ENCODE assay signal across 8 mouse cellular contexts in genomic region chr4:46390390-46390970, GRCm38 (mm10). TPM values are rescaled to one million over a fixed set of nuclear protein-coding genes. Genes with fewer than 3 reads are reported as not detected.
DNase-seq lines count a peak whose midpoint lies in the region; ATAC-seq lines count a peak whose summit lies in the region.

No protein-coding gene starts in this region.

- H3K27me3 ChIP-seq in hindbrain, embryonic 16.5 days (replicated peaks; ENCODE audit: control insufficient read depth, insufficient read depth, low read length): no peaks in the 10 kb centered on the region; the same call in 1 of the 2 replicates

- 24% methylated on average over 9 of the region's 9 CpGs for WGBS in hindbrain, embryonic 16.5 days

- no peak overlapping the region for H3K9ac ChIP-seq in hindbrain, embryonic 16.5 days (ENCODE audit: low read depth, low read length)

- H3K4me2 ChIP-seq in hindbrain, embryonic 16.5 days (ENCODE audit: low read length): peak overlapping the region; percentile 74

- no peak overlapping the region; the same call in 1 of the 2 replicates for H3K4me3 ChIP-seq in hindbrain, embryonic 16.5 days (ENCODE audit: low read length)

- no peak for ATAC-seq in hindbrain, embryonic 16.5 days

- H3K27ac ChIP-seq in hindbrain, embryonic 16.5 days (ENCODE audit: low read depth, low read length): no peak overlapping the region; the same call in 1 of the 2 replicates

- H3K36me3 ChIP-seq in hindbrain, embryonic 16.5 days (ENCODE audit: control insufficient read depth, insufficient read depth, low read length): peaks cover 6% of the 10 kb centered on the region; the same call in 1 of the 2 replicates

- peak; percentile 86 for DNase-seq in T-cell, adult 2 months (ENCODE audit: low spot score)
- peak; percentile 79 to 87 for DNase-seq in cerebellum, postnatal 25 days
- peak; percentile 82 for DNase-seq in gastrocnemius, adult 18-20 months (ENCODE audit: low spot score)
- peak; percentile 57 for DNase-seq in left cerebral cortex, adult 11 months (ENCODE audit: low spot score)
- peak; percentile 95 for DNase-seq in lung, postnatal 36 days
- peak; percentile 90 for DNase-seq in retina, postnatal 1 day
- peak; percentile 92 for DNase-seq in thymus, postnatal 4 days

- H3K9me3 ChIP-seq in hindbrain, embryonic 16.5 days (ENCODE audit: control insufficient read depth, low read length): no peaks in the 10 kb centered on the region

- peaks cover 3% of the 10 kb centered on the region for H3K4me1 ChIP-seq in hindbrain, embryonic 16.5 days (ENCODE audit: control insufficient read depth, insufficient read depth, low read depth, low read length)

RNA-seq across cellular contexts. Expression of gene Trmo, which starts 1.2 kb away (rescaled TPM):
- total RNA-seq in gastrocnemius, adult 18-20 months (2021): 1 to 10 TPM; 2.6 to 3.1 TPM
- polyA plus RNA-seq in hindbrain, embryonic 16.5 days (2015; fragmentation: Nextera tagmentation; extraction: Ambion mirVana): 8.8 TPM in 2 replicates

RNA-seq across cellular contexts. Expression of gene Hemgn, which starts 22.8 kb away (rescaled TPM):
- total RNA-seq in gastrocnemius, adult 18-20 months (2021): not detected
- 0.13 and 0.26 TPM in 2 replicates for polyA plus RNA-seq in hindbrain, embryonic 16.5 days (2015; fragmentation: Nextera tagmentation; extraction: Ambion mirVana)

RNA-seq across cellular contexts. Expression of gene Foxe1, which starts 47.1 kb away (rescaled TPM):
- not detected for total RNA-seq in gastrocnemius, adult 18-20 months (2021)
- polyA plus RNA-seq in hindbrain, embryonic 16.5 days (2015; fragmentation: Nextera tagmentation; extraction: Ambion mirVana): not detected in 2 replicates
